Mouse (Mus musculus) brain, adult 10 weeks (tissue): ENCODE data around the gene Zw10. TPM values are rescaled to one million over a fixed set of nuclear protein-coding genes. Genes with fewer than 3 reads are reported as not detected.

Experiments used
- polyA plus RNA-seq: library from polyadenylated mRNA; stranded (reverse); fragments of 350-450 nt; fragmentation: Illumina TruSeq; extraction: RNeasy Lipid Tissue Mini Kit (QIAGEN cat#74804); gene quantifications from one replicate; pipeline ENCODE4 v1.2.3, GENCODE M21; 2015; ENCODE audit warnings: low read depth, low replicate concordance

Zw10 gene
- polyA plus RNA-seq: 20.8 TPM

DNA sequence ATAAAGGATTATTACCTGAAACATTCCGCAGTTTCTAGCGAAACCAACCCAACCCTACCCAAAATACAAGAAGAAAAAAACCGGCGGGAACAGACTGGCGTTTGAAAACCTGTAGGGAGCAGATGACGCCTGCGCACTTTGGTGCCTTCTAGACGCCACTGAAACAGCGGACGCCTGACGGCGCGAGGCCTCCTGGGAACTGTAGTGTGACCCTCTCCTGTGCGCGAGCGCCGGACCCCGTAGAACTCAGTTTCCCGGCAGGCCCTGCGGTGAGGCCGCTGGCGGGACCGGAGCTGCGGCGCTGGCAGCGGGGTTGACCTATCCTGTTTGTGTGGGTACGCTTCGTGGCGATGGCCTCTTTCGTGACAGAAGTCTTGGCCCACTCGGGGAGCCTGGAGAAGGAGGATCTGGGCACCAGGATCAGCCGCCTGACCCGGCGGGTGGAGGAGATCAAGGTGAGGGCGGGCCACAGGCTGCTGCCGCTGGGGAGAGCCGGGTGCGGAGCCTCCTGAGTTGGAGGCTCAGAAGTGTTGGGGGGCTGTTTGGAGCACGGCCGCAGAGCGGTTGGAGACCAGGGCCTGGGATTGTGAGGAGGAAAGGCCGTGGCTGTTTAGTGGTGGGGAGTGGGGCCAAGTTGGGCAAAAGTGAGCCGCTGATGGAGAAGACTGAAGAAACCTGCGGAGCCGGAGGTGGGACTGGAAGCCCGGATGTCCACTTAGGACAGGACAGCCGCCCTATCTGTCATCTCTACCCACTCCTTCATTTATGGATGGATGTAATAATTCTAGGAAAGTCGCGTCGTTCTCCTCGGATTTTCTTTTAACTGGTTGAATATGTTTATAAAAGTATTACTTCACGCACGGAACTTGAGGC, at the start of gene Zw10:
Gene Zw10 (plus strand): TSS at position 281 of the 873 bp plus-strand sequence.

GRCm38 (mm10) chr9:49081107-49081506, 25.7 kb downstream of the Zw10 start, which contains the start of gene Tmprss5:
TSS of gene Tmprss5 (plus strand) at chr9:49081260.

Other genes with a start within 250 kb of the Zw10 start
- gene Zbtb16, start 219.4 kb upstream of the Zw10 start, polyA plus RNA-seq: 12.8 TPM
- gene Htr3a, start 144.5 kb upstream of the Zw10 start, polyA plus RNA-seq: 4.3 TPM
- gene Htr3b, start 90.6 kb upstream of the Zw10 start, polyA plus RNA-seq: not detected
- gene Usp28, start 70.2 kb upstream of the Zw10 start, polyA plus RNA-seq: 37.1 TPM
- gene Tmprss5, start 25.6 kb downstream of the Zw10 start, polyA plus RNA-seq: 2.9 TPM
- not detected for gene Gm4894, start 194.9 kb downstream of the Zw10 start, polyA plus RNA-seq